Mouse (Mus musculus) myocyte (in vitro differentiated cells): Measurements from ENCODE around the gene Lrrc34. TPM values are rescaled to one million over a fixed set of nuclear protein-coding genes. Genes with fewer than 3 reads are reported as not detected.
A peak's percentile ranks its signal among the peaks of the same experiment; 100 is the strongest.

Source experiments
- H3K27me3 ChIP-seq: one replicate; pipeline ENCODE4 v1.6.1; 2011; ENCODE audit not compliant: control insufficient read depth, insufficient read depth, insufficient read length
- H3K36me3 ChIP-seq: one replicate; pipeline ENCODE4 v1.6.1; 2011; ENCODE audit not compliant: control insufficient read depth, insufficient read depth
- H3K4me2 ChIP-seq: one replicate; pipeline ENCODE4 v1.6.1; 2011; ENCODE audit warnings: low read depth, control low read depth
- H3K4me3 ChIP-seq: one replicate; pipeline ENCODE4 v1.5.1; 2011; ENCODE audit warnings: mild to moderate bottlenecking, control low read depth, moderate library complexity
- H3K79me2 ChIP-seq: one replicate; pipeline ENCODE4 v1.6.1; 2011; ENCODE audit not compliant: control insufficient read depth, insufficient read depth
- H3ac ChIP-seq: one replicate; pipeline ENCODE4 v1.6.1; 2011; ENCODE audit not compliant: control insufficient read depth, insufficient read length
- CEBPB ChIP-seq: IDR thresholded peaks from 2 replicates; pipeline ENCODE4 v1.6.1; 2011; ENCODE audit warnings: mild to moderate bottlenecking, moderate library complexity; ENCODE audit not compliant: poor library complexity, insufficient read depth, severe bottlenecking
- E2F4 ChIP-seq: IDR thresholded peaks from one replicate; pipeline ENCODE4 v1.6.1; 2011; ENCODE audit warnings: mild to moderate bottlenecking, control low read depth, moderate library complexity; ENCODE audit not compliant: insufficient read depth
- MAX ChIP-seq: IDR thresholded peaks from one replicate; pipeline ENCODE4 v1.6.1; 2011; ENCODE audit warnings: low read depth, mild to moderate bottlenecking, control low read depth
- MYOD1 ChIP-seq, 3 experiments: IDR thresholded peaks; one replicate each; pipeline ENCODE4 v1.6.1; 2011; ENCODE audit warnings: control low read depth in 2 of 3, low read depth in 2 of 3, mild to moderate bottlenecking in 2 of 3, moderate library complexity in 1 of 3; ENCODE audit not compliant: insufficient read length in 2 of 3, control insufficient read depth in 1 of 3
- MYOG ChIP-seq, 3 experiments: IDR thresholded peaks; one replicate each; pipeline ENCODE4 v1.6.1; 2011; ENCODE audit warnings: control low read depth in 2 of 3, low read depth in 2 of 3, mild to moderate bottlenecking in 2 of 3; ENCODE audit not compliant: insufficient read length in 2 of 3, control insufficient read depth in 1 of 3, insufficient read depth in 1 of 3
- POLR2A ChIP-seq: IDR thresholded peaks from one replicate; pipeline ENCODE4 v1.6.1; 2011; ENCODE audit warnings: low read depth, mild to moderate bottlenecking, control low read depth, moderate library complexity; ENCODE audit not compliant: insufficient read length
- POLR2AphosphoS2 ChIP-seq: IDR thresholded peaks from one replicate; pipeline ENCODE4 v1.6.1; 2011; ENCODE audit warnings: low read depth, control low read depth; ENCODE audit not compliant: insufficient read length
- REST ChIP-seq: IDR thresholded peaks from one replicate; pipeline ENCODE4 v1.6.1; 2011; ENCODE audit warnings: mild to moderate bottlenecking, control low read depth, moderate library complexity; ENCODE audit not compliant: insufficient read depth, insufficient read length
- SRF ChIP-seq: IDR thresholded peaks from one replicate; pipeline ENCODE4 v1.6.1; 2011; ENCODE audit warnings: low read depth; ENCODE audit not compliant: control insufficient read depth, insufficient read length
- TCF12 ChIP-seq: IDR thresholded peaks from one replicate; pipeline ENCODE4 v1.6.1; 2011; ENCODE audit warnings: mild to moderate bottlenecking, control low read depth; ENCODE audit not compliant: poor library complexity, insufficient read depth, severe bottlenecking
- TCF3 ChIP-seq: IDR thresholded peaks from one replicate; pipeline ENCODE4 v1.6.1; 2011; ENCODE audit warnings: low read depth, control low read depth; ENCODE audit not compliant: insufficient read length
- USF1 ChIP-seq: IDR thresholded peaks from one replicate; pipeline ENCODE4 v1.6.1; 2011; ENCODE audit warnings: low read depth, mild to moderate bottlenecking, control low read depth, moderate library complexity
- polyA plus RNA-seq: library from polyadenylated mRNA; unstranded; fragments of >200 nt; fragmentation: generic; extraction: Trizol; gene quantifications from one replicate; pipeline ENCODE4 v1.2.1, GENCODE M21; 2012; ENCODE audit warnings: missing spikeins

Lrrc34 gene
- not detected for polyA plus RNA-seq

DNA sequence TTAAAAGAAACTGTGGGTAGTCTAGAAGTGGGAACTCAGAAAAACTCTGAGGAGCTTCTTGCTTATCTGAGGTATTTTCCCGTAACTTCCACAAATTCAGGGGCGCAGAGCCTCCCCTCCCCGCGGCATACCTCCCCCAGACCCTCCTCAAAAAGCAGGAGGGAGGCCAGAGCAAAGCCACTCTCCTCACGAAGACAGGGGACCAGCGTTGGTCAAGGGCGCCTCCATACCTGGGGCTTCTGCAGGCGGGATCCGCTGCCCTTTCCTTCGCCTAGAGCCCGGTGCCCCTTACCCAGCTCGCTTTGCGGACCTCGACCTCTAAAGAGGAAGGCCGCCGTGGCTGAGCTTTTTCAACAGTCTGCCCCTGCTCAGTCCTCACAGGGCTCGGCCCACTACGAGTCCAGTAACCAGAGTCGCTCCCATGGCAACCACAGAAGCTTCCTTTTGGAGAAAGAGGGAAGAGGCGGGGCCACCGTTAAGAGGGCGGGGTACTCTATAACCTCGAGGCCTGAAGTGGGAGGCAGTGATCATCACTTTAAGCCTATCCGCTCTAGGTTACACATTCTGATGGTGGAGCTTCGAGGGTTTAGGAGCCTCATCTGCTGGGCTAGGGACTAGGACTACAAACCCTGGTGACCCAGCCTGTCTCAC lies at the start of gene Lrrc34:
Gene Lrrc34, minus strand, starts transcription at position 430 of the 651 bp plus-strand sequence.
- Histone ChIP-seq H3K4me3 (no peak within 1 kb of the TSS), H3K4me2 (peak within 1 kb of the TSS; percentile 12), H3K27me3 (peaks cover 22% of the 10 kb centered on the region), H3ac (no peak within 1 kb of the TSS), H3K36me3 (no peaks in the 10 kb centered on the region), H3K79me2 (no peaks in the 10 kb centered on the region)
- TF ChIP-seq TCF3 (no peak), USF1 (no peak), CEBPB (no peak), E2F4 (no peak), POLR2A (no peak), MYOD1 (IDR thresholded peaks at IDR 0.05; ENCODE audit: control insufficient read depth in 1 of 3, insufficient read length in 2 of 3, low read depth in 2 of 3) (no peak), REST (no peak)

DNA sequence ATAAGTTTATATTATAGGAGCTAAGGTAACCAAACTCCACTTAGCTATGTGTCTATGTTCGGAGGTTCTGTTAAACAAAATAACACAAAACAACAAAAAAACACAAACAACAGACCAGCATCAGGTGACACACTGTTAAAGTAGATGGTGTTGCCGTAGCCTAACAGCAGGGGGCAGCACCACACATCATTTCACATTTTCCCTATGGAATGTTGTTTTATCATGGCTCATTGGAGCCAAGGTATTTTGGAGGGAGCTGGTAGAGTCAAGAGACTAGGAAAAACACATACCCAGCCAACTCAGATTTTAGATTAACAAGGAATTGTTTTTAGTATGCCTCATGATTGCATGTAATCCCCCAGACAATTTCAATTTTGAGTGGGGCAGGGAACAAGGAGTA lies 48.7 kb upstream of the Lrrc34 start:
- Histone ChIP-seq H3K4me2 (no peak overlapping the region), H3K27me3 (no peaks in the 10 kb centered on the region), H3ac (no peak overlapping the region), H3K36me3 (no peaks in the 10 kb centered on the region), H3K79me2 (no peaks in the 10 kb centered on the region), H3K4me3 (no peak overlapping the region)
- TF ChIP-seq E2F4 (no peak), USF1 (peak; percentile 69)

DNA sequence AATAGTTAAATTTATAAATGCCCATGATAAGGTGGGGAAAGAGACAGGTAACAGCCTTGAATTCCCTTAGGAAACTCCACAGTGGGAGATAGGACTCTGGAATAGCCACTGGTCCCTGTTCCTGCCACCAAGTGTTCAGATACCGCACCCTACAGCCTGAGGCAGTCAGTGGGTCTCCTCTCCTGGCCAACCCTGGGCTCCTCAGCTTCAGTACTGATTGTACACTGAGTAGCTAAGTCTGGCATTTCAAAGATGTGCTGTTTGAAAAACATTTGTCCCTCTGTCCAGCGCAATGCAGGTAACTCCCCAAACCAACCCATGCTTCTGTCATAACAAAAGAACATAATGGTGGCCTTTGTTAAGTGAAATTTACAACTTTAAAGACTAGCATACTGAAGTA lies 48.0 kb upstream of the Lrrc34 start:
- Histone ChIP-seq H3K79me2 (no peaks in the 10 kb centered on the region), H3K36me3 (no peaks in the 10 kb centered on the region), H3K4me2 (no peak overlapping the region), H3K4me3 (no peak overlapping the region), H3K27me3 (no peaks in the 10 kb centered on the region), H3ac (no peak overlapping the region)
- TF ChIP-seq SRF (no peak), POLR2AphosphoS2 (no peak), E2F4 (no peak), USF1 (no peak), CEBPB (no peak), MYOD1 (IDR thresholded peaks at IDR 0.05; ENCODE audit: control insufficient read depth in 1 of 3, insufficient read length in 2 of 3, low read depth in 2 of 3) (no peak), TCF12 (no peak), TCF3 (no peak), MAX (no peak), POLR2A (no peak), MYOG (IDR thresholded peaks at IDR 0.05; ENCODE audit: control insufficient read depth in 1 of 3, insufficient read depth in 1 of 3, insufficient read length in 2 of 3, low read depth in 2 of 3) (no peak), REST (no peak)

GRCm38 (mm10) chr3:30690976-30691375 lies 43.3 kb upstream of the Lrrc34 start:
- H3K4me2 ChIP-seq, result no peak overlapping the region
- no peak overlapping the region for H3ac ChIP-seq
- no peaks in the 10 kb centered on the region for H3K79me2 ChIP-seq
- no peaks in the 10 kb centered on the region for H3K27me3 ChIP-seq
- no peaks in the 10 kb centered on the region for H3K36me3 ChIP-seq
- H3K4me3 ChIP-seq, result no peak overlapping the region
- TF ChIP-seq E2F4 (no peak), TCF3 (no peak), CEBPB (no peak), TCF12 (no peak), REST (no peak), POLR2AphosphoS2 (no peak)

GRCm38 (mm10) chr3:30687216-30687615 lies 39.5 kb upstream of the Lrrc34 start:
- no peaks in the 10 kb centered on the region for H3K79me2 ChIP-seq
- no peak overlapping the region for H3K4me3 ChIP-seq
- TF ChIP-seq POLR2AphosphoS2 (no peak), REST (no peak), TCF12 (no peak), MAX (no peak), MYOG (IDR thresholded peaks at IDR 0.05; ENCODE audit: control insufficient read depth in 1 of 3, insufficient read depth in 1 of 3, insufficient read length in 2 of 3, low read depth in 2 of 3) (no peak), USF1 (no peak), E2F4 (no peak), SRF (no peak), MYOD1 (IDR thresholded peaks at IDR 0.05; ENCODE audit: control insufficient read depth in 1 of 3, insufficient read length in 2 of 3, low read depth in 2 of 3) (no peak), TCF3 (no peak), POLR2A (no peak), CEBPB (no peak)
- no peaks in the 10 kb centered on the region for H3K27me3 ChIP-seq
- no peak overlapping the region for H3K4me2 ChIP-seq
- H3ac ChIP-seq, result no peak overlapping the region
- H3K36me3 ChIP-seq, result no peaks in the 10 kb centered on the region
